Mouse (Mus musculus): ENCODE results near the gene Nek9.
"Not testable (repeated sequence)": the region's sequence is repeated elsewhere in the genome, so short reads cannot be mapped to it uniquely, and the experiment has no call there.

Gene Nek9

GRCm38 (mm10) chr12:85290633-85291032 lies 48.5 kb downstream of the Nek9 start:
- DNase-seq (ENCODE audit: low read depth, low spot score) = no peak

DNA sequence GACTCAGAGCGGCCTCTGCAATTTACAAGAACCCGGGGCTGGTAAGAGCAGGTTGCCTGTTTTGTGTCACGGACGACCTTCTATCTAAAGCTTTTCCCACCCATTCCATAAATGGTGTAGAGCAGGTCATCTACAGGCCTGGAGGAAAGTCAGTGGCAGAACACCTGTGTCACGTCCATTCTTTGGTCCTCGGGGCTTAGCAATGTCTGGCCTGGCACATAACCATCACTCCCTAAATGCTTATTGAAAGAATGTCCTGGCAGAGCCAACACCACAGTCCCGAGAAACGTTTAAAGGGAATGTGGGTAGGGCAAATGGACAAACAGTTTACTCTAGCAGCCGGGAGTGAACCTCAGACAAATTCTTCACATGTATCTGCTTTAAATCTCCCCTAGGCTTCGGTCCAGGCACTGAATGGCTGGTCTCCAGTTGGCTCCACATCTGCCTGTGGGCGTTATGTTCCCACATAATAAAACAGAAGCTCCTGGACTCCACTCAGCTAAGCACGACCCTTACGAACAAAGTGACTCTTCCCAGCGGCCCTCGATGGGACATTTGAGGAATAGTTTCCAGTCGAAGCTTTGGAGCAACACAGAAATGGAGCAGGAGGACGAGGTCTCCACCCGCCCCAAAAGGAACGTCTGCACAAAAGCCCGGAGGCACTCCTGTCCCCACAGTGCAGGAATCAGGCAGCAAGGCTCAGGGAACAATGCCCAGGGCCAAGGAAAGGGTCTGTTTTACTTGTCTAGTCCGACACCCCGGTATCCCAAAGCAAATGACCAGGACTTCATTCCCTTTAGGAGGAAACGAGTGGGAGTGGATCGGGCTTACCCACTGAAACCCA lies 49.8 kb downstream of the Nek9 start:
- no peak for DNase-seq (ENCODE audit: low read depth, low spot score)

GRCm38 (mm10) chr12:85288486-85289156 lies 50.5 kb downstream of the Nek9 start, which contains the start of gene Zc2hc1c:
TSS of gene Zc2hc1c (plus strand) at chr12:85288591.
- peak; percentile 90 for DNase-seq (ENCODE audit: low read depth, low spot score)

GRCm38 (mm10) chr12:85287809-85288485 lies 51.2 kb downstream of the Nek9 start, which contains the start of gene Acyp1:
TSS of gene Acyp1 (minus strand) at chr12:85288438.
- no peak for DNase-seq (ENCODE audit: low read depth, low spot score)

- peak; percentile 49 for DNase-seq (ENCODE audit: low read depth, low spot score)
These were observed 52.2 kb downstream of the Nek9 start for GRCm38 (mm10) chr12:85286941-85287340.

GRCm38 (mm10) chr12:85284996-85285395 lies 54.2 kb downstream of the Nek9 start:
- no peak for DNase-seq (ENCODE audit: low read depth, low spot score)

DNA sequence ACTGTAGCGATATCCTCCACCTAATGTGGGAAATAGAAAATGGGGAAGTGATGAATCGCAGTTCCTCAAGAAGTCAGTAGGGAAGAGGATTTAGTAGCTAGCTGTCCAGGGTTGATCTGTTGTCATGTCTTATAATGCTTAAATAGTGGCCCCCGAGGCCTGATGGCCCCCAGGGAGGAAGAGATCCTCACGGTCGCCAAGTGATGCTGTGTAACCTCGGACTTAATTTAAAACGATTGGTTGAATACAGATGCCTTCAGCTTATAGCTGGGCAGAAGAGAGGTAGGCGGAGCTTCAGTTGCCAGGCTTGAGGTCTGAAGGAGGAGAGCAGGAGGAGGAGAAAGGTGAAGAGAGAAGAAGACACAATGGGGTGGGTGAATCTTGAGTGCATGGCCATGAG lies 54.8 kb downstream of the Nek9 start:
- no peak for DNase-seq (ENCODE audit: low read depth, low spot score)

DNA sequence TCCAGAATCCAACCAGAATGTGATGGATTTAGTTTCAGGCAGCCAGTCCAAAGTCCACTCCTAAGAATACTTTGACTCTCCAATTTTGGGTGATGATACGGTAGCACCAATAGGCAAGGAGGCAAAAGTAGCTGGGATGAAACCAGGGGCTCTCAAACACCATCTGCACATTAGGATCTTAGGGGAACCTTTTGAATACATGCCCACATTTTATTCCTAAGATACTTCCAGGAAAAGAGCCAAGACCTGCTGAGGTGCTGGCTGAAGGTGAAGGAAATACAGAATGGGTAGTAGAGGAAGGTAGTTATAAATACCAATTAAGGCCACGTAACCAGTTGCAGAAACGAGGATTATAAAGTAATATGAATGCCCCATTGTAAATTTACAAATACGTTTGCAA lies 57.4 kb downstream of the Nek9 start:
- not testable (repeated sequence) for DNase-seq (ENCODE audit: low read depth, low spot score)

DNA sequence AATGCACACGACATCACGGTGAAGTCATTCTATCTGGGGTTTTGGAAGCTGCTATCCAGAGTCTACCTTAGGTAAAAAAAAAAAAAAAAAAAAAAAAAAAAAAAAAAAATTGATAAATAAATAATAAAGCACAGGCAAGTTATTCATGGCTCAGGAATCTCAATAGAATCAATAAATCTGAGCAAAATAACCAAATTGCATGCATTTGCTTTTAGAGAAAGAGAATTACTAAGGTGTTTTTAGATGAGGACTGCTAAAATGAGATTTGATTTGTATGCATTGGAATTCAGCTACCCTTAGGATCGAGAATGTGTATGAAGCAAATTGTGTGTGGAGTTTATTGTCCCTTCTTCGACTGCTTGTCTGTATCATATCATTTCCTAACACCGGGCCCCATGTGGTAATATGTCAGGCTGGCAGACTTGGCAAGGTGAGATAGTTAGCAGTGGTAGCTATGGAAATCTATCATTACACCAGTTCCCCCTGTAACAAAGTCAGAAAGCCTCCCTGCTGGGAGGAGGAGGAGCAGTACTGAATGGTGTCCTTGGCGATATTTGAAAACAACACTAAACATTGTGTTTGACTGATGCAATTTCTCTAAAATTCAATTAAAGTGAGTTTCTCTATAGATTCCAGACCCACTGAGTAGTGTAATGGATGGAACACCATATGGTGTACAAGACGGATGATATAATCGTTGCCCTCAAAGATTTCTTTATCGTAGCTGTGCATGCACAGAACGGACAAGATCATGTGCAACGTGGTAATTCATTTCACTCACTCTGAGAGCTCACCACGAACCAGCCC lies 58.1 kb downstream of the Nek9 start:
- peak; percentile 17 for DNase-seq (ENCODE audit: low read depth, low spot score)

DNA sequence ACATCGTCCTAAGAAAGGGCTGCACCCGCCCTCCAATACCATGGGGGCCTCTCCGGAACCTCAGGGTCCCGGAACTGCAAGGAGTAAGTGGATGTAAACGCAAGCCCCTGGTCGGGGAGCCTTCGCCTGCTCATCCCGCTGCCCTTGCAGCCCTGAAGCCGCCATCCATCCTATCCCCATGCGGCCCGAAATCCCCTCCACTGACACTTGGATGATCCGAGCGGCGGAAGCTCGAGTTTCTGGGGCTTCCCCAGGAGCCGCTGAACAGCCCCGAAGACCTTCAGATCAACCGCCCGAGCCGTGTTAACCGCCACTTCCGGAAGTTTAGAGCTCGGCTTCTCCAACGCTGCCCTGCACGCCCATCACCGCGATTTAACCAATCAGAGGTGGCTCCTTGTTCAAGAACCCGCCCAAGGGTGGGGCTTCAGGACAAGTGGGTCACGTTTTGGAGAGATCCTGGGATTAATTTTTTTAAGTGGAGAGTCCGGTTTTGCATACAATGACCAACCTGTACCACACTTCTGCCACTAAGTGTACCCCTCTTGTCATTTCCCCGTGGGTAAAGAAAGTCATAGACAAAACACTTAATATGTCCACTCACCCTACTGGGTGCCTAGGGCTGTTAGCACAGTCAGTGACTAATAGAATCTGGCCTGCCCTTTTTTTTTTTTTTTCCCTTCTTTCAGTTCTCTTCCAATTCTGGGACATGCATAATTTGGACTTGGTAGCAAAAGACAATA lies 58.9 kb downstream of the Nek9 start:
- DNase-seq (ENCODE audit: low read depth, low spot score) = peak; percentile 95

DNA sequence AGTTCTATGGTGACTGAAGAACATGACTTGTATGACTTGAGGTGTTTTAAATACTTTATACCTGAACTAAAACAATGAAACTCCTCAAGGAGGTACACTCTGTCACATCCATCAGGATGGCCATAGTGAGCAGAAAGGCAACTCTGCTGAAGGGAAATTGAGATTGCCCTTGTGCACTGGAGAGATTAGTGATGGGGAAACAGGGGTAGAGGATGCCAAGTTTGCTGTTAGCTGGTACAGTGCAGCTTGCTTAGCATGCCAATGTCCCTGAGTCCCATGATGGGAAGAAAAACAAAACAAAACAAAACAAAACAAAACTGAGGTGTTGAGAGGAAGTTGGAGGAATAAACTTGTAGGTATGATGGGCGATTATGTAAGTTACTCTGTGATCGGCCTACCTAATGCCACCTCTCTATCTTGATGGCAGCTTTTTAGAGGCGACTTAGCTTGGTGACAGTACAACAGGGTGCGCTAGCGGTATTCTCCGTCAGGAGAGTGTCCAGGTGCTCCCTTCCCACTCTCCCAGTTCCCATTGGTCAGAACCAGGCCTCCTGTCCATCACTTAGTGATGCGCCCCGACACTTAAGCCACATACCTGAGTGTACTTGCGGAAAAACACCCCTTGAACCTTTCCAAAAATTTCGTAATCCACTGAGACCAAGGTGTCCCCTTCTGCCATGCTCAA lies 59.6 kb downstream of the Nek9 start:
- no peak for DNase-seq (ENCODE audit: low read depth, low spot score)

- peak; percentile 39 for DNase-seq (ENCODE audit: low read depth, low spot score)
These were observed 60.2 kb downstream of the Nek9 start for GRCm38 (mm10) chr12:85278919-85279318.

DNA sequence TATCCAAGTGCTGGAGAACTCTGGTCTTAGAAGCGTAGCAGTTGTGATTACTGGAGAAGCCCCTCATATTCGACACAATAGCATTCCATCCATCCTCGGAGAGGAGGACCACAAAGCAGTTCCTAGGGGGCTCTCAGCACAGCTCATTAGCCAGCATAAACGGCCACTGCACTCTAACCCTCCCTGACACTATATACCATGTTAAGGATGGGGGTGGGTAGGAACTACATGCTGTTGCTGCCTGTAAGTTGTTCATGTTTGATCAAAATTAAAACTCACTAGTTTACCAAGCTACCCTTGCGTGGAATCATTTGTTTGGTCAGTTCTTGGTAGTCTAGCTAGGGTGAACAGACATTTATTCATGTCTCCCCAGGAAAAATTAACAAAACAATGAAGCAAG lies 62.9 kb downstream of the Nek9 start:
- DNase-seq (ENCODE audit: low read depth, low spot score) = no peak

- DNase-seq (ENCODE audit: low read depth, low spot score) = no peak
These were observed 65.7 kb downstream of the Nek9 start for GRCm38 (mm10) chr12:85273508-85273907.

GRCm38 (mm10) chr12:85271843-85272206 lies 67.3 kb downstream of the Nek9 start:
- DNase-seq (ENCODE audit: low read depth, low spot score) = no peak

GRCm38 (mm10) chr12:85271132-85271842 lies 67.9 kb downstream of the Nek9 start:
- no peak for DNase-seq (ENCODE audit: low read depth, low spot score)

DNA sequence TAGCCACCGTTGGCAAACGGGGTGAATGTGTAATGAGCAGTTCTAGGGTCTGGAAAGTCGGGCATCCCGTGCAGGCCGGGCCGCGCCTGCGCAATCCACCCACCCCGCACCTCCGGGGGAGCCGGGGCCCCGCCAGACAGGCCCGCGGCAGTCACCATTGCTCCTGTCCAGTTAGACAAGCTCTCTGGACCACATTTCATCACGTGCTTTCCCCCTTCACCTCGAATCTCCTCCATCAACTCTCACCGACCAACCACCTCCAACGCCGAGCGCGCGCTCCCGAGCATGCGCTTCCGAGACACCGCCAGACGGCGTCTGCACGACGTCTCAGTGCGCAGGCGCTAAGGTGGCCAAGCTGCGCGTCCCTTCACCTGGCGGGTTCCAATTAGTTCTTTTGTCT lies 68.8 kb downstream of the Nek9 start, which contains the start of gene Mlh3:
Gene Mlh3, minus strand, starts transcription at position 281 of the 400 bp plus-strand sequence.
- DNase-seq (ENCODE audit: low read depth, low spot score) = peak; percentile 90

- no peak for DNase-seq (ENCODE audit: low read depth, low spot score)
These were observed 69.3 kb downstream of the Nek9 start for GRCm38 (mm10) chr12:85269821-85270220.

DNA sequence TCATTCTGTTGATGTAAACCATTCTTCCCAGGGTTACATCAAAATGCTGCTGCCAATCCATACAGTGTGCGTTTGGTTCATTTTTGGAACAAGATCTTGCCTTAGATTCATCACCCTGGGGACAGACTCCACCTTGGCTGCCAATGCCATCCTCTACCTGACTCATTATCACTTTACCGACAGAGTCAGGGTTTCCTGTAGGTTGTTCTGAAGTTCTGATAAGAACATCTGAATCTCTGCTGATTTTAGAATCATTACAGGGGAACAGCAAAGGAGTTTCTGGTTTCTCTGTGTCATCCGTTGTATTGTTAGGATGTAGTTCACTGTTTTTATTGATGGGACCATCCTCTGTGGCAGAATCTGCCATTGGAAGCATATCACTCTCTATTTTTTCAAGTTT lies 72.9 kb downstream of the Nek9 start:
- DNase-seq (ENCODE audit: low read depth, low spot score) = no peak

Data from CD4-positive helper T cell, adult 2 months (primary cell).